Mouse (Mus musculus): Measurements from ENCODE around the gene Syt7. TPM values are rescaled to one million over a fixed set of nuclear protein-coding genes. Genes with fewer than 3 reads are reported as not detected.

Syt7 gene
- total RNA-seq, 2 experiments from 2014 or later: 240 to 248 TPM

DNA sequence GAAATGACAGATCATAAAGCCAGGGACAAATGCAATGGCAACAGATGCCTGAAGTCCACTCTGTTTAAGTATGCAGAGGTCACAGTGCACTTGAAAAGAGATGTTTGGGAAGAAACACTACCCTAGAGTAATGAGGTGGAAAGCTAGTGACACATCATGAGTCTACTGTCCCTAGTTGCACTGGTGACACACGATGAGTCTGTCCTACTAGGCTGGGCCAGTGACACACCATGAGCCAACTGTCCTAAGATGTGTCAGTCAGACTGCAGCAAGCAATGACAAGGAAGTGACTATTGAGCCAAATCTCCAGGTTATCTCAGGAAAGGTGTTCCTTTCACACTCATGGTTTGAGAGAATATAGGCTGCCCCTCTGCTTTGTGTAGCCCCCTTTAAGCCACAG is 106.8 kb downstream of the Syt7 start:
- intact Hi-C loops (cut with DNase I): no loop called here
- no peak for DNase-seq (ENCODE audit: extremely low spot score in 1 of 2, low spot score in 2 of 2)

DNA sequence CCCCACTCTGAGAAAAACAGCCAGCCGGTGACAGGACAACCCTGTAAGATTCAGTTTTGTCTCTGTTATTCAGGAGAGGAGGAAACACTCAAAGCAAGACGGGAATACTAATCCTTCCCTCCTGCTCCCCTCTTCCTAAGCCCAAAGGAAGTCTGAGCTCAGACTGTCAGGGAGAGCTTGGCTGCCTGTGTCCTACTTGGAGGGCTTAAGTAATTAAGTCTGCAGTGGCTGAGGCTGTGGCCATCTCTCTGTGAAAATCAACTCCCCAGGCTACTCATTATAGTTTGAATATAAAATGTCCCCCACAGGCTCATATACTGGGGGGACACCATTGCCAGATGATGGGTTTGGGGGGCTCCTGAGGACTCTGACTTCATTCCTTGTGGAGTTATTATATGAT is 108.1 kb downstream of the Syt7 start:
- intact Hi-C loops (cut with DNase I): no loop called here
- no peak for DNase-seq (ENCODE audit: extremely low spot score in 1 of 2, low spot score in 2 of 2)

DNA sequence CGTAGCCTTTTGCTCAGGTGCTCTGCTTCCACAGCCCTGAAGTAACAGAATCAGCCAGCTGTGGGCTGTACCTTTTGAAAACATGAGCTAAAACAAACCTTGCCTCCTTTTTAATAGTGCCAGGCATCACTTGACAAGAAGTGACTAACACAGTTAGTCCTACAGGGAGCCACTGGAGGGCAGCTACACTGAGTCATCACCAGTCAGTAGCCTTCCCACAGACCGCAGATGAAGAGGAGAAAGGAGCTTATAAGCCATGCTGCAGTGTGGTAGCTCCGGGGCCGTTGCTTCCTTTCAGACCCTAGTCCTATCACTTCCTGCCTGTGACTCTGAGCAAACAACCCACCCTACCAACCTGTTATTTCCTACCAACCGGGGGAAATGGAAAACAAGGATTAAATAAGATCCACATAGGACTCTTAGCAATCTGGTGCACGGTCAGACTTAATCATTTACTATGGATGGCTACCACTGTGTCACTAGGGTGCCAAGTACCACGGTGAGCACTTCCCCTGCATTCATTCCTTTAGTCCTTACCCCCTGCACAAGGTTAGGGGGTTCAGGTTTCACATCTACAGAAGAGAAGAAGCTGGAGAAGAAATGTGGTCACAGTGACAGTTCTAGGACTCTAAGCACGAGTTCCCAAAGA is 108.7 kb downstream of the Syt7 start:
- intact Hi-C loops (cut with DNase I): no loop called here
- no peak for DNase-seq (ENCODE audit: extremely low spot score in 1 of 2, low spot score in 2 of 2)

DNA sequence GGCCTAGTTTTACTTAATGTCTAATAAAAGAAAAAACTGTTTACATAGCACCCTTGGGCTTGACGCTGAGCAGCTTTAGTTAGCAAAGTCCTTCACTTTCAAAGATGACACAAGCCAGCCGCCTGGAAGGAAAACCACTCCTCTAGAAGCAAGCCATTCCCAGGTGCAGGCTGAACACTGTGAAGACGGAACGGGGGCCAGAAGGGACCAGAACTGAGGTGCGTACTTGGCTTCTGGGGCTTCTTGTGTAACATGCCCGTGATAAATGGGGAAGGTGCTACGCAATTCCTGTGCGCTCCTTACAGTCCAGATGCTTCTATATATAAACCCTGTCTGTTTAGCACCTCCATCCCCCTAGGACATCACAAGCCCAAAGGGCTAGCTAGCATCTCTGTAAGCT is 111.7 kb downstream of the Syt7 start:
- no peak for DNase-seq (ENCODE audit: extremely low spot score in 1 of 2, low spot score in 2 of 2)
- intact Hi-C loops (cut with DNase I): no loop called here

DNA sequence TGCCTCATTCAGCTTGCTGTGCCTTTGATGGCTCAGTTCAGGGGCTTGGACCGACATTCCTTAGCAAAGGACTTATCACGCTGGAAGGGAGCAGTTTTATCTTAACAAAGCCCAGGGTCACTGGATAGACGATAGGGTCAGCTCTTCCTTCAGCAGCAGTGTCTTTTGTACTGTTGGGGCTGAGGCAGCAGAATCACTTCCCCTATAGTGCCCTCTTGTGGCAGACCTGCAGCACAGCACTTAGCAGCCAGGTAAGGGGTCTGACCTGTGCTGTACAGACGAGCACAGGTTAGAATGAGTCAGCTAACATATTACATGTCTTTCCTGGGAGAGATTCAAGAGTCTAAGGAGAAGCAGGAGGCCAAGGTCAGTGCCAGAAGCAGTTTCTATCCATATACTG is 113.7 kb downstream of the Syt7 start:
- intact Hi-C loops (cut with DNase I): no loop called here

More for the DNA sequence above, 113.7 kb downstream of the Syt7 start:
- DNase-seq (ENCODE audit: extremely low spot score in 1 of 2, low spot score in 2 of 2): no peak

Other genes starting within 250 kb of the Syt7 start
- 100 to 1,000 TPM; 157 to 167 TPM for gene Fads1, start 206.2 kb upstream of the Syt7 start, total RNA-seq (2021)
- gene Tmem258, start 185.1 kb upstream of the Syt7 start, total RNA-seq (2021): 10 to 100 TPM; 90.5 TPM
- 10 to 100 TPM in 1 of 2 experiments, 1 to 10 TPM in 1; 10.0 to 10.8 TPM for gene Fen1, start 184.9 kb upstream of the Syt7 start, total RNA-seq (2021)
- gene Myrf, start 148.3 kb upstream of the Syt7 start, total RNA-seq (2021): 1 to 10 TPM; 5.9 to 6.6 TPM
- gene Dagla, start 84.2 kb upstream of the Syt7 start, total RNA-seq (2021): 10 to 100 TPM; 65.9 to 68.7 TPM
- gene Lrrc10b, start 68.4 kb downstream of the Syt7 start, total RNA-seq (2021): 10 to 100 TPM in 1 of 2 experiments, 1 to 10 TPM in 1; 8.7 to 13.3 TPM
- 1 to 10 TPM in 1 of 2 experiments, under 1 TPM in 1; 0.83 to 2.0 TPM for gene Ppp1r32, start 93.8 kb downstream of the Syt7 start, total RNA-seq (2021)
- 10 to 100 TPM; 70.4 to 75.8 TPM for gene Cpsf7, start 136.2 kb downstream of the Syt7 start, total RNA-seq (2021)
- gene Sdhaf2, start 137.1 kb downstream of the Syt7 start, total RNA-seq (2021): 10 to 100 TPM; 54.9 to 55.0 TPM
- gene Tmem216, start 167.1 kb downstream of the Syt7 start, total RNA-seq (2021): 10 to 100 TPM; 11.4 to 12.3 TPM
- gene Cyb561a3, start 188.1 kb downstream of the Syt7 start, total RNA-seq (2021): 10 to 100 TPM; 12.1 to 13.3 TPM
- gene Tmem138, start 188.3 kb downstream of the Syt7 start, total RNA-seq (2021): 10 to 100 TPM; 12.4 to 15.2 TPM
- gene Ddb1, start 216.2 kb downstream of the Syt7 start, total RNA-seq (2021): 100 to 1,000 TPM; 207 to 211 TPM
- gene Tkfc, start 216.6 kb downstream of the Syt7 start, total RNA-seq (2021): 10 to 100 TPM; 26.1 to 32.0 TPM
- 1 to 10 TPM in 1 of 2 experiments, under 1 TPM in 1; 0.81 to 1.2 TPM for gene Vwce, start 245.1 kb downstream of the Syt7 start, total RNA-seq (2021)